Mouse (Mus musculus) CH12.LX (cell line): ENCODE results near the gene Kif6.
A peak's percentile ranks its signal among the peaks of the same experiment; 100 is the strongest.

Experiments
- CHD2 ChIP-seq: IDR thresholded peaks from 2 replicates; pipeline ENCODE4 v1.6.1; 2011; ENCODE audit warnings: low read length, improper control_type of control experiment
- CTCF ChIP-seq, 2 experiments: IDR thresholded peaks in 1 of 2; conservative IDR thresholded peaks in 1 of 2; 2 replicates each; pipeline ENCODE4 v1.5.1; 2011 to 2012; ENCODE audit warnings: low read depth in 2 of 2, low read length in 2 of 2, improper control_type of control experiment in 1 of 2, inconsistent platforms in 1 of 2, mild to moderate bottlenecking in 1 of 2, moderate library complexity in 1 of 2
- ETS1 ChIP-seq: conservative IDR thresholded peaks from 2 replicates; pipeline ENCODE4 v1.6.1; 2012; ENCODE audit warnings: low read depth, mild to moderate bottlenecking, inconsistent platforms, low read length, improper control_type of control experiment, moderate library complexity
- MAFK ChIP-seq: IDR thresholded peaks from 2 replicates; pipeline ENCODE4 v1.6.1; 2011; ENCODE audit warnings: low read length, improper control_type of control experiment; ENCODE audit not compliant: insufficient replicate concordance
- MAX ChIP-seq: IDR thresholded peaks from 2 replicates; pipeline ENCODE4 v1.6.1; 2011; ENCODE audit warnings: low read length, improper control_type of control experiment
- MEF2A ChIP-seq: IDR thresholded peaks from 2 replicates; pipeline ENCODE4 v1.6.1; 2014; ENCODE audit warnings: low read depth, mild to moderate bottlenecking, inconsistent platforms, low read length, improper control_type of control experiment, borderline replicate concordance
- MXI1 ChIP-seq: IDR thresholded peaks from 2 replicates; pipeline ENCODE4 v1.6.1; 2011; ENCODE audit warnings: mild to moderate bottlenecking, low read depth, low read length, improper control_type of control experiment
- USF1 ChIP-seq: IDR thresholded peaks from 2 replicates; pipeline ENCODE4 v1.6.1; 2014; ENCODE audit warnings: low read depth, mild to moderate bottlenecking, inconsistent platforms, low read length, improper control_type of control experiment
- USF2 ChIP-seq: conservative IDR thresholded peaks from 2 replicates; pipeline ENCODE4 v1.6.1; 2011; ENCODE audit warnings: low read depth, low read length, improper control_type of control experiment
- ZC3H11A ChIP-seq: IDR thresholded peaks from 2 replicates; pipeline ENCODE4 v1.6.1; 2012; ENCODE audit warnings: low read depth, mild to moderate bottlenecking, inconsistent platforms, low read length, improper control_type of control experiment

DNA sequence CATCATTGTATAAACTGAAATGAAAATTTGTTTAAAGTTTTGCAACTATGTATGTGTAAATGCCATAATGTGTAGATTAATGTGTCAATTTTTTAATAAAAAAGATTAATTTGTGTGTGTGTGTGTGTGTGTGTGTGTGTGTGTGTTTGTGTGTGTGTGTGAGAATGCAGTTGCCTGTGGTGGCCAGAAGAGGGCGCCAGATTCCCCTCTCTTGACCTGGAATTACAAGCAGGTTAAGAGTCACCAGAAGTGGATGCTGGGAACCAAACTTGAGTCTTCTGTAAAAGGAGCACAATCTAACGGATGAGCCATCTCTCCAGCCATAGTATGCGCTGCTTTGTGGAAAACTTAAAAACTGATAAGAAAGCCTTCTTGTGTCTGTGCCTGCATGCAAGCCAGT is 121.4 kb downstream of the Kif6 start:
- TF ChIP-seq CHD2 = no peak
- TF ChIP-seq MAX = no peak
- TF ChIP-seq MXI1 = no peak
- TF ChIP-seq MEF2A = no peak
- peak in 1 of 2 experiments; percentile 25; a peak in 1 of 4 replicates for TF ChIP-seq CTCF (conservative IDR thresholded peaks at IDR 0.05 in 1 of 2, IDR thresholded peaks at IDR 0.05 in 1 of 2; ENCODE audit: low read depth in 2 of 2, low read length in 2 of 2)
- TF ChIP-seq MAFK = no peak
- no peak for TF ChIP-seq USF1
- TF ChIP-seq ETS1 = no peak
- no peak for TF ChIP-seq USF2
- TF ChIP-seq ZC3H11A = no peak
